Mouse (Mus musculus): ENCODE data around the gene Tmem168. TPM values are rescaled to one million over a fixed set of nuclear protein-coding genes. Genes with fewer than 3 reads are reported as not detected.

The Tmem168 gene
- polyA plus RNA-seq (2012; rRNA removed) = 9.0 and 9.6 TPM in 2 replicates

GRCm38 (mm10) chr6:13607621-13608493, at the start of gene Tmem168:
TSS of gene Tmem168 (minus strand) at chr6:13608100.
- WGBS = 3% methylated on average over 71 of the region's 71 CpGs
- peak; percentile 74 for TF ChIP-seq POLR2A (IDR thresholded peaks at IDR 0.05; ENCODE audit: low read depth, low read length)
- TF ChIP-seq CTCF (IDR thresholded peaks at IDR 0.05; ENCODE audit: extremely low read depth, insufficient read depth, insufficient read length, insufficient replicate concordance) = peak; percentile 7; the same call in 1 of the 2 replicates
- H3K27ac ChIP-seq (ENCODE audit: insufficient read depth, low read length) = peak within 1 kb of the TSS; percentile 93
- H3K36me3 ChIP-seq (ENCODE audit: control insufficient read depth, insufficient read depth, low read length) = peaks cover 2% of the 10 kb centered on the region; the same call in 1 of the 2 replicates
- no peaks in the 10 kb centered on the region for H3K27me3 ChIP-seq (ENCODE audit: control insufficient read depth, insufficient read depth, low read length)
- H3K4me3 ChIP-seq (ENCODE audit: extremely low read depth, insufficient read depth, insufficient read length) = peak within 1 kb of the TSS; percentile 74
- DNase-seq (ENCODE audit: low read depth in 1 of 2, low spot score in 2 of 2) = peak; percentile 67 to 93
- peaks cover 19% of the 10 kb centered on the region for H3K4me1 ChIP-seq (ENCODE audit: control insufficient read depth, insufficient read depth, insufficient read length)

DNA sequence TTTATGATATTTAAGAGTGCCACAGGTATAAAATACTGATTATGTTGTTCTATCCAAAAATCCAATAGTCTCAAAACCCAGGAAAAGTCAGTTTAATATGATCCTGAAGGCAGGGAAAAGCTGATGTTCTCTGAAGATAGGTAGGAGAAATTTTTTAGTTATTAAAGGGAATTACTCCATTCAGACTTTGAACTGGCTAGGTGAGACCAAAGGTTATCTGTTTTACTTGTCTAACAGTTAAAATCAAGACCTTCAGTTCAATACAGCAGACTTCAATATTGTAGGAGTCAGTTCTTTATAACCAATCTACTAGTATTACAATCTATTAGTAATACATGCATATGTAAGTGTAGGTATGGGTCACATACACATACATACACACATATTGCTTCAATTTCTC, 46.2 kb upstream of the Tmem168 start:
- DNase-seq (ENCODE audit: low read depth in 1 of 2, low spot score in 2 of 2) = no peak
- TF ChIP-seq POLR2A (IDR thresholded peaks at IDR 0.05; ENCODE audit: low read depth, low read length) (no peak), CTCF (IDR thresholded peaks at IDR 0.05; ENCODE audit: extremely low read depth, insufficient read depth, insufficient read length, insufficient replicate concordance) (no peak)
- Histone ChIP-seq H3K4me3 (ENCODE audit: extremely low read depth, insufficient read depth, insufficient read length) (no peak overlapping the region), H3K36me3 (ENCODE audit: control insufficient read depth, insufficient read depth, low read length) (peaks cover 2% of the 10 kb centered on the region; the same call in 1 of the 2 replicates), H3K4me1 (ENCODE audit: control insufficient read depth, insufficient read depth, insufficient read length) (peaks cover 2% of the 10 kb centered on the region; the same call in 1 of the 2 replicates), H3K27ac (ENCODE audit: insufficient read depth, low read length) (no peak overlapping the region), H3K27me3 (ENCODE audit: control insufficient read depth, insufficient read depth, low read length) (no peaks in the 10 kb centered on the region)

GRCm38 (mm10) chr6:13652284-13652683, 44.4 kb upstream of the Tmem168 start:
- Histone ChIP-seq H3K27ac (ENCODE audit: insufficient read depth, low read length) (no peak overlapping the region), H3K4me3 (ENCODE audit: extremely low read depth, insufficient read depth, insufficient read length) (no peak overlapping the region), H3K4me1 (ENCODE audit: control insufficient read depth, insufficient read depth, insufficient read length) (peaks cover 2% of the 10 kb centered on the region; the same call in 1 of the 2 replicates), H3K27me3 (ENCODE audit: control insufficient read depth, insufficient read depth, low read length) (no peaks in the 10 kb centered on the region), H3K36me3 (ENCODE audit: control insufficient read depth, insufficient read depth, low read length) (peaks cover 3% of the 10 kb centered on the region; the same call in 1 of the 2 replicates)
- no peak for TF ChIP-seq POLR2A (IDR thresholded peaks at IDR 0.05; ENCODE audit: low read depth, low read length)
- no peak for TF ChIP-seq CTCF (IDR thresholded peaks at IDR 0.05; ENCODE audit: extremely low read depth, insufficient read depth, insufficient read length, insufficient replicate concordance)
- WGBS = 87% methylated on average over 3 of the region's 3 CpGs
- no peak for DNase-seq (ENCODE audit: low read depth in 1 of 2, low spot score in 2 of 2)

DNA sequence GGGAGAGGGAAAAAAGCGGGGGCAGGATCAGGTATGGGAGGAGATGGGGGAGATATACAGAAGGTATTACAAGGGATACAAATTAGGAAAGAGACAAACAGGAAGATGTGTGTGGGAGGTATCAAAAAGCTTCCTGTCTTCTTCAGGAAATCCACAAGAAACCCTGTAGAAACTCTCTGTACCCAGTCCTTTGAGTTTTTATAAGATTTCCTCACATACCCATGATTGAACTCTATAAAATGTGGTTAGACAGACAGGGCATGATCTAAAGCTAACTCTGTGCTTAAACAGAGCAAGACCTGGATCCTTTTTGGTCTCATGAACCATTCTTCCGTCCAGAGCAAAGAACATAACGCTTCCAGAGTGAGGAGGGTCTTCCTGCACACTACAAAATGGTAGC, 43.0 kb upstream of the Tmem168 start:
- Histone ChIP-seq H3K36me3 (ENCODE audit: control insufficient read depth, insufficient read depth, low read length) (peaks cover 3% of the 10 kb centered on the region; the same call in 1 of the 2 replicates), H3K4me3 (ENCODE audit: extremely low read depth, insufficient read depth, insufficient read length) (no peak overlapping the region), H3K27me3 (ENCODE audit: control insufficient read depth, insufficient read depth, low read length) (no peaks in the 10 kb centered on the region), H3K27ac (ENCODE audit: insufficient read depth, low read length) (peak overlapping the region; percentile 29; the same call in 1 of the 2 replicates), H3K4me1 (ENCODE audit: control insufficient read depth, insufficient read depth, insufficient read length) (peaks cover 2% of the 10 kb centered on the region; the same call in 1 of the 2 replicates)
- DNase-seq (ENCODE audit: low read depth in 1 of 2, low spot score in 2 of 2) = no peak
- WGBS = 72% methylated on average over 3 of the region's 3 CpGs
- TF ChIP-seq POLR2A (IDR thresholded peaks at IDR 0.05; ENCODE audit: low read depth, low read length) (no peak), CTCF (IDR thresholded peaks at IDR 0.05; ENCODE audit: extremely low read depth, insufficient read depth, insufficient read length, insufficient replicate concordance) (no peak)

DNA sequence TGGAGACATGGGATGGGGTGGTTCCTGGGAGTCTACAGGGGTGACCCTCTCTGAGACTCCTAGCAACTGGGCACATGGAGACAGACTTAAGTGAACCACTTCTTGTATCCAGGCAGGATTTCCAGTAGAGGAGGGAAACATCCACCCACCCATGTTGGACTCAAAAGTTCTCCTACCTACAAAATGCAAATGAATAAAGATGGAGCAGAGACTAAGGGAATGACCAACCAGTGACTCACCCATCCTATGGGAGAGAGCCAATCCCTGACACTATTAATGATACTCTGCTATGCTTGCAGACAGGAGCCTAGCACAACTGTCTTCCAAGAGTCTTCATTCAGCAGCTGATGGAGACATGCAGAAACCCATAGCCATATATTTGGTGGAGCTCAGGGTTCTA, 40.4 kb upstream of the Tmem168 start:
- DNase-seq (ENCODE audit: low read depth in 1 of 2, low spot score in 2 of 2) = no peak
- TF ChIP-seq CTCF (IDR thresholded peaks at IDR 0.05; ENCODE audit: extremely low read depth, insufficient read depth, insufficient read length, insufficient replicate concordance) (no peak), POLR2A (IDR thresholded peaks at IDR 0.05; ENCODE audit: low read depth, low read length) (no peak)
- Histone ChIP-seq H3K27me3 (ENCODE audit: control insufficient read depth, insufficient read depth, low read length) (no peaks in the 10 kb centered on the region), H3K4me1 (ENCODE audit: control insufficient read depth, insufficient read depth, insufficient read length) (peaks cover 2% of the 10 kb centered on the region; the same call in 1 of the 2 replicates), H3K36me3 (ENCODE audit: control insufficient read depth, insufficient read depth, low read length) (peaks cover 3% of the 10 kb centered on the region; the same call in 1 of the 2 replicates), H3K4me3 (ENCODE audit: extremely low read depth, insufficient read depth, insufficient read length) (no peak overlapping the region), H3K27ac (ENCODE audit: insufficient read depth, low read length) (no peak overlapping the region)

GRCm38 (mm10) chr6:13636582-13636989, 28.7 kb upstream of the Tmem168 start:
- 85% methylated on average over 3 of the region's 3 CpGs for WGBS
- Histone ChIP-seq H3K36me3 (ENCODE audit: control insufficient read depth, insufficient read depth, low read length) (peaks cover 6% of the 10 kb centered on the region; the same call in 1 of the 2 replicates), H3K27me3 (ENCODE audit: control insufficient read depth, insufficient read depth, low read length) (no peaks in the 10 kb centered on the region), H3K4me3 (ENCODE audit: extremely low read depth, insufficient read depth, insufficient read length) (no peak overlapping the region), H3K4me1 (ENCODE audit: control insufficient read depth, insufficient read depth, insufficient read length) (no peaks in the 10 kb centered on the region), H3K27ac (ENCODE audit: insufficient read depth, low read length) (no peak overlapping the region)
- DNase-seq (ENCODE audit: low read depth in 1 of 2, low spot score in 2 of 2) = no peak
- TF ChIP-seq POLR2A (IDR thresholded peaks at IDR 0.05; ENCODE audit: low read depth, low read length) (no peak), CTCF (IDR thresholded peaks at IDR 0.05; ENCODE audit: extremely low read depth, insufficient read depth, insufficient read length, insufficient replicate concordance) (no peak)
